Mouse (Mus musculus) G1E-ER4 (cell line): ENCODE results near the gene Rnf115. TPM values are rescaled to one million over a fixed set of nuclear protein-coding genes. Genes with fewer than 3 reads are reported as not detected.

Experiments
- GATA1 ChIP-seq: IDR thresholded peaks from one replicate; pipeline ENCODE4 v1.8.0; 2012; ENCODE audit warnings: low read length, inconsistent platforms
- polyA plus RNA-seq: library from polyadenylated mRNA; stranded (reverse); fragments of >175 nt; gene quantifications from 2 replicates; pipeline ENCODE4 v1.2.3, GENCODE M21; 2012

Rnf115 gene
- polyA plus RNA-seq, 1 experiment, result 25.4 TPM

GRCm38 (mm10) chr3:96701003-96701402 is 26.5 kb upstream of the Rnf115 start:
- TF ChIP-seq GATA1, result no peak

GRCm38 (mm10) chr3:96704778-96705177 is 22.7 kb upstream of the Rnf115 start:
- TF ChIP-seq GATA1, result no peak

GRCm38 (mm10) chr3:96706217-96706616 is 21.2 kb upstream of the Rnf115 start:
- no peak for TF ChIP-seq GATA1

GRCm38 (mm10) chr3:96706984-96707383 is 20.5 kb upstream of the Rnf115 start:
- TF ChIP-seq GATA1, result no peak

- no peak for TF ChIP-seq GATA1
Measured at GRCm38 (mm10) chr3:96707903-96708683, 19.4 kb upstream of the Rnf115 start, which contains the start of gene Nudt17. TSS of gene Nudt17 (minus strand) at chr3:96708562.

GRCm38 (mm10) chr3:96708684-96709064 is 18.8 kb upstream of the Rnf115 start:
- no peak for TF ChIP-seq GATA1

- no peak for TF ChIP-seq GATA1
Measured at GRCm38 (mm10) chr3:96714286-96714685, 13.2 kb upstream of the Rnf115 start.

GRCm38 (mm10) chr3:96715854-96716253 is 11.6 kb upstream of the Rnf115 start:
- TF ChIP-seq GATA1, result no peak

GRCm38 (mm10) chr3:96719173-96719572 is 8.3 kb upstream of the Rnf115 start:
- TF ChIP-seq GATA1, result no peak

- TF ChIP-seq GATA1, result no peak
Measured at GRCm38 (mm10) chr3:96727828-96728633, 567 bp downstream of the Rnf115 start.

- TF ChIP-seq GATA1, result no peak
Measured at GRCm38 (mm10) chr3:96728634-96729402, 1.4 kb downstream of the Rnf115 start.

- no peak for TF ChIP-seq GATA1
Measured at GRCm38 (mm10) chr3:96729403-96729784, 1.9 kb downstream of the Rnf115 start.

GRCm38 (mm10) chr3:96730785-96731184 is 3.3 kb downstream of the Rnf115 start:
- no peak for TF ChIP-seq GATA1

- TF ChIP-seq GATA1, result no peak
Measured at GRCm38 (mm10) chr3:96733984-96734383, 6.5 kb downstream of the Rnf115 start.

- TF ChIP-seq GATA1, result no peak
Measured at GRCm38 (mm10) chr3:96735200-96735599, 7.7 kb downstream of the Rnf115 start.
